Mouse (Mus musculus): ENCODE measurements at regions not wholly inside any gene's neighbourhood (a gene's known extent, or its start where the extent isn't known, plus 50 kb on each side); places are given as distances from the start of the nearest gene placed in this dataset.

DNA sequence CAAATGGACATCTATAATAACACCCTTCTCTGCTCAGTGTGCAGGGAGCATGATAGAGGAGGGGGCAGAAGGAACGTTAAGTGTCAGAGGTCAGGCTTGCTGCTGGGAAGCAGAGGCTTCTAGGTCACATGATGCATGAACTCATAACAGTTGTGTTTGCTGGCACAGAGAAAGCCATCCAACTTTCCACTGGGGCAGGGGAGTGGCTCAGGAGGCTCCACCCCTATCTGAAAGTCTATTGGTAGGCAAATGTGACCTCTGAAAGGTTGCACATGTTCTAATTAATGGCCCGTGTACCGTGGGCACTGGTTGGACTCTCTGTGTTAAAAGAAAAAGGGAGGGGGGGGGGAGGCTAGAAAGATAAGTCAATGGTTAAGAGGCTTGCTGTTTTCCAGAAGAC is 224.6 kb downstream of the Slc16a7 start:
- in situ Hi-C loops (cut with MboI, MseI): loop anchor here (10.0 kb wide), 1 partner anchor 1420 kb away; no protein-coding TSS in a partner anchor

DNA sequence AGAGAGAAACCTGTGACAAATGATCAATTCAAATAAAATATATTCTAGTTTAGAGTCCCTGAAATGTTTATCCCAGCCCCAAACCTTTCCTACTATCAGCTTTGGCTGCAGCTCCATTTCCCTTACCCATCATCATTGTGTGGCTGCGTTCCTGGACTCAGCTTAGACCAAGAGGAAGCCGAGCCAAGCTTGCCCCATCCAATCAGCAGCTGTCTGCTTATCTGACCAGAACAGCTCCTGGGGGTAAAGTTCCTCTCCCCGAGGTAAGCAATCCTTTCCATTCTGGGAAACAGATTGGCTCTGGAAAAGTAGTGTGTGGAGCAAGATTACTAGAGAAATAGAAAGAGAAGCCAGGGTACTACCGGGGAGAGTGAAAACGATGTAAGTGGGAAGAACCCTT is 228.2 kb downstream of the Slc16a7 start:
- in situ Hi-C loops (cut with MboI, MseI): loop anchor here (10.0 kb wide), 1 partner anchor 1424 kb away; no protein-coding TSS in a partner anchor

DNA sequence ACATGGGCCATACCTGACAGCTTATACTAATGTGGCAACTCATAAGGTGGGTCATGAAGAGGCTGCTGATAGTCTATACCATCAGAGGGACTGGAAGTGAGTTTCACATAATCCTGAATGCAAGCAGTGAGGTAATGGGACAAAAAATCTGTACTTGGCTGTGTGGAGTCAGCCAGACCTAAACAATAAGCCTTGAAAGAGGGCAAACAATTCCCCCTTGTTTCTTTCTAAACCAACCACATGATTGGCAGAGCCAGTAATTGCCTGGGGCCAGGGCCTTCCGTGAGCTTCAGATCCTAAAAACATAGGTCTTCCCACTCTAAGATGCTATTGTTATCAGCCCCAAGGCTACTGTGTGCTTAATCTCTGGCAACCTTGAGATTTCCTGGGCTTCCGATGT is 240.5 kb downstream of the Slc16a7 start:
- in situ Hi-C loops (cut with MboI, MseI): no loop called here

DNA sequence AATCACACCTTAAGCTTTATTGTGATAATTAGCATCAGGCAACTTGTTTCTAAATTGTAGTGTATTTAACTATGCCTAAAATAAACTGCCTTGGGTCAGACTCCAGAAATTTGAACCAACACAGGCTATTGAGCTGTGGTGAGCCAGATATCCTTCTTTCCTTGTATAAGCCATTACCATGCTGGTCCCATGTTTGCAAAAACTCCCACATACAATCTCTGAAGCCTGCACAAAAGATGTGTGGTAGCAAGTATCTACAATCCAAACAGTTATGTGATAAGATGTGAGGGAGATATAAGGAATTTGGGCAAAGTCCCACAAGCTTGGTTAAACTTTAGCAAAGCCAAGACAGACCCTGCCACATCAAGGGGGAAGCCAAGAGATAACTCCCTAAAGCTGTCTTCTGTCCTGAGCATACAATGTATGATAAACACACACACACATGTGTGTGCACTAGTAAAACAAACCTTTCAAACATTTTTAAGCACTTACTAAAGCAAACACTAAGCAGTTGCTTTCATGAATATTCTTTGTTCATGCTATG is 242.0 kb downstream of the Slc16a7 start:
- in situ Hi-C loops (cut with MboI, MseI): no loop called here

DNA sequence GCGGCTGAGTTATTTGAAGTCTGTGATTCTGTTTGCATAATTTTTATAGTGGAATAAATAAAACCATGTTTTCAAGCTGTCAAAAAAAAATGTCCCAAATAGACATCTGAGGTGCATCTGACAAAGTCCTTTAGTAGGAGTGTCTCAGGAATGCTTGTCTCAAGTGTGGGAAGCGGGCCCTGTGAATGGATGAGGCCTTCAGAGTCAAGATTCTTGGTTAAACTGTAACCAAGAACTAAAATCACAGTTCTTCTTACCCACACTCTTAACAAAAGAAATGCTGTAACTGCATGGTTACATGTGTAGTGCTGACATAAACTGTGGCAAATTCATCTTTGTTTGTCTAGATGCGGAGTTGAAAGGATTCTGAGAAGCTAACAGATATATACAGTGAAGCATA is 242.9 kb downstream of the Slc16a7 start:
- in situ Hi-C loops (cut with MboI, MseI): no loop called here

DNA sequence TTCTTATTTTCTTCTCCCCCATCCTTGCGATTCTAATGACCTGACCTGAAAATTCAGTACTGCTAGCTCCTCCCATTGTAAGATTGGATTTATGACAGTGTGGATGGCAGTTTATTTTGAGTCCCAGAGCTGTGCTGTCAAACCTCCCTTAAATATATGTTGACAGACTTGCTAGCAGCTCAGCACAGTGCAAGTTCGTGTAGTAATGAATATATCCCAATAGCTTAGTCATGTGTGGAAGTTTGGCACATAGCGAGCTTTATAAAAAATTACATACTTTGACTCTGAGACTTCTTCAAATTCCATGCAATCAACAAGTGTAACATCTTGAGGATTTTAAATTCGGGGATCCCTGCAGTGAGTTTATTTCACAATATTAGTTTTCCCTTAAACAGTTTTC is 243.5 kb downstream of the Slc16a7 start:
- in situ Hi-C loops (cut with MboI, MseI): no loop called here

DNA sequence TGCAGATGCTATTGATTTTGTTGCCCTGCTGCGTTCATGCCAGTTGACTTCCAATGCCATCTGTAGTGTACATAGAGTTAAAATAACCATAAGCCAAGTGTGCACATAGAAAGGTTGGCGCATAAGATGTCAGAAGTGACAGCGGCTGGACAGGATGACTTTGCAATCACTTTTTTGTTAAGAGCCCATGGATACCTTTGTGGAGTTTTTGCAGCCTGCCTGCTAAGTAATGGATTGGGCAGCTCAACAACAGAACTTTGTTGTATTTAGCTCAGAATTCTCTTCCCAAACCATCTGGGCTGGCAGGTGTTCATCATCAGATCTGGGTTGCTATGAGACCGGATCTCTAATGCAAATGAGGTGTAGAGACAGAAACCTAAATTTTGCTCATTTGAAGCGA is 267.5 kb downstream of the Slc16a7 start:
- in situ Hi-C loops (cut with MboI, MseI): no loop called here

DNA sequence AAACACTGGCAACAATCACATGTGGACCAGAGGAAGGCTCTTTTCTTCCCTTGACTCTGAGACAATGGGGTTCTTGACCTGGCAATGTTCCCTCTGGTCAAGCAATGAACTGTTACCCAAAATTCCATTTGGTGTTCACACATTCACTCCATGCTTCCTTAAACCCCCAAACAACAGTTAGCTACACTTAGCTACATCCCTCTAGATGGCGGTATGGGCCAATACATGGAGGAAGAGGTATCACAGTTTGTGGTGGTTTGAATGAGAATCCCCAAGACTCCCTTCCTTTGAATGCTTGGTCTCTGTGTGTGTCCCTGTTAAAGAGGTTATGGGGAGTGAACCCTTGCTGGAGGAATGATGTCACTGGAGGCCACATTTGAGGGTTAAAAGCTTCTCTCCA is 274.9 kb downstream of the Slc16a7 start:
- in situ Hi-C loops (cut with MboI, MseI): no loop called here

DNA sequence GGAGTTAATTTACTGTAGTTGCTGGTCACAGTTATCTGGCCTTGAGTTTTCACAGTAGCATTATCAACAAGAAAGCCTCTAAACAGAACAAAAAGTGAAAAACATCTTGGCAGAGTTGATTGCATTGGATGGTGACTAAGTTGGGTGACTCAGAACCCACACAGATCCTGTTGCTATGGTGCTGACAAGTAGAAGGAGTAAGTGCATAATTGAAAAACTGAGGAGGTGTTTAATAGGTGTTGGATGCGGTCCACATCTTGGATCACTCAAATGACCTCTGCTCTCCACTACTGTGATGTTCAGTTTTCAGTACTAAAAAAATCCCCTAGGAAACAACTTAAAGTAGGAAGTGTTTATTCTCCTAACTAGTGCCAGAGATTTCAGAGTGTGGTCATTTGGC is 280.3 kb downstream of the Slc16a7 start:
- in situ Hi-C loops (cut with MboI, MseI): no loop called here

DNA sequence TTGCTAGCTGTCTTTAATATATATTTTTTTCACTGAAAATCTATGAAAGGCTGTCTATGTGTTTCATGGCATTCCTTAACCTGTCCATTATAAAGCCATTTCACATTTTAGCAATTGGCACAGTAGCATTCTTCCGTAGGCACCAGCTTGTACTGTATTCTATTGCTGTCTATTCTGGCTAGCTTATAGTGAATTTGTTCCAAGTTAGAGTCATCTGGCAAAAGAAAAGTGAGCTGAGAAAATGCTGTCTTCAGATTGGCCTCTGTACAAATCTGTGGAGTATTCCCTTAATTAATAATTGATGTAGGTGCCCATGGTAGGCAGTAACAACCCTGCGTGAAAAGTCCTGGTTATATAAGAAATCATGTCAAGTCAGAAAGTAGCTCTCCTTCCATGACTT is 304.3 kb downstream of the Slc16a7 start:
- in situ Hi-C loops (cut with MboI, MseI): no loop called here

DNA sequence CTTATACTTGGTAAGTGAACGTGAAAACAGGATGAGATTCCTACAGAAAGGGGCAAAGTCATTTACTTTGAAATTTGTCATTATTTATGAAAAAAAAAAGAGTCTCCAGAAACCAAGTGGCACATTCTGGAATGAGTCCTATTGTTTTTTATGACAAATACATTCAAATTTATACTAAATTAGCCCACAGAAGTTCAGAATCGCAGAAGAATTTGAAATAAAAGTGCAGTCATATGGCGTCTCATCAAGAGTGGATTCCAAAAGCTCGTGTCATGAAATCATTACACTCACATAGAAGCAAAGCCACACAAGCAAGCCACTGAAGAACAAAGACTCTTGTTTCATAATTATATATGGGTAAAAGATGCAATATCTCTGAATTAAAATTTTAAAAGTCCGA is 316.9 kb downstream of the Slc16a7 start:
- in situ Hi-C loops (cut with MboI, MseI): no loop called here

DNA sequence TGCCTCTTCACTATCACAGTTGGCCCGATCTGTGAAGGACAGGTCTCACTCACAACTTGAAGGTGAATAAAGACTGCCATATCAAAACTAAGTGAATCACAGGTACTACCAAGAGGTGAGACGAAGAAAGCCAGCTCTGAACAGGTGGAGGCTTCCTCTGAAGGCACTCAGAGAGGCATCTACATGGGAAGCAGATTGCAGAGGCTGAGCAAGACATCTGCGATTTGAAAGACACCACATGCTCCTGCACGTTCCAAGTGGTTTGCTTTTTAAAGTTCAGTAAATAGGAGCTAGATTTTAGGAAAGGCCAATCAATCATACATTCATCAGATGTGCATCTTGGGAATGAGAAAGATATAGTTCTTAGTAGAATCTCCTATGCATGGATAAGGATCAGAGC is 319.0 kb downstream of the Slc16a7 start:
- in situ Hi-C loops (cut with MboI, MseI): no loop called here

DNA sequence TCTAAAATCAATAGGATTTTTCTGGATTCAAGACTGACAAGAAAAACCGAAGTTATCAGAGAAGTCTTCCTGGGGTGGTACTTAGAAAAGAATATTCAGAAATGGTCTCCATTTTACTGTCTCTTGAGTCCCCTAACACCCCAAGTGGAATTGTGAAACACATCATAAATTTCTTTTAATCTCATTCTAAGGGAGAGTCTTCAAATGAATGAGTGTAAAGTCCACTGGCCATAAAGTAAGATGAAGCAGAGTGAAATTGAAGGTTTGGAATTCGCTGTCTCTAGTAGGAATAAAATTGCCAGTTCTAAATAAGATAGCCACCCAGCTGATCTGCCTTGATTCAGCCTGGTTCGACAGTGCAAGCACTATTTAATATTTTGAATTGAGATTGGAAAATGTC is 350.0 kb downstream of the Slc16a7 start:
- in situ Hi-C loops (cut with MboI, MseI): no loop called here

DNA sequence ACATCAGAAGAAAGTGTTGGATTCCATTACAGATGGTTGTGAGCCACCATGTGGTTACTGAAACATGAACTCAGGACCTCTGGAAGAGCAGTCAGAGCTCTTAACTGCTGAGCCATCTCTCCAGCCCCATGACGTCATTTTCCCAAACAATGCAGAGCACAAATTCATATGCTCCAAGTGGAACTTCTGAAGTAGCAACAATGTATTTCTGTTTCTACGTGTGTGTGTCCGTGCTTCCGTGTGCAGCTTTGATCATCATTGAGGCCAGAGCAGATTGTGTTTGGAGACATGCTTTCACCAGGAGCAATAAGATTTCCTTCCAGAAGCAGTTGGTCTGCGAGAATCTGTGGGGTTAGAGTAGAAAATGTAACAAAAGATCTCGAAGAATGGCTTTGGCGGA is 353.6 kb downstream of the Slc16a7 start:
- in situ Hi-C loops (cut with MboI, MseI): no loop called here

DNA sequence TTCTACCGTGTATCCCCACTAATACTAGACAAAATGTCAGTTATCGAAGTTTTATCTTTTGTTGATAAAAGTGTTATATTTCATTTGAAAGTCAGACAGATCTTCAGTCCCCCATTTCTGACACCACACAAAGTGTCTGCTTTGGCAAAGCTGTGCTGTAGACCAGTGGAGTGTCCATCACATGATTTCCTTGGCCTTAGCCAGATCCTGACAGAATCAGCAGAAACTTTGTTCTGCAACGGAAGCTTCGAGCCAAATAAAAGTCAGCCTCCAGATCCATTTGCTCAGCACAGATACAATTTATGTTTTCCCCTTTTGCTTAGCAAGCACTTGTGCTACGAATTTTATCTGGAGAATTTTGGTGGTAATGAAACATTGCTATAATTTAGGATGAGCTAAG is 360.9 kb downstream of the Slc16a7 start:
- in situ Hi-C loops (cut with MboI, MseI): no loop called here

DNA sequence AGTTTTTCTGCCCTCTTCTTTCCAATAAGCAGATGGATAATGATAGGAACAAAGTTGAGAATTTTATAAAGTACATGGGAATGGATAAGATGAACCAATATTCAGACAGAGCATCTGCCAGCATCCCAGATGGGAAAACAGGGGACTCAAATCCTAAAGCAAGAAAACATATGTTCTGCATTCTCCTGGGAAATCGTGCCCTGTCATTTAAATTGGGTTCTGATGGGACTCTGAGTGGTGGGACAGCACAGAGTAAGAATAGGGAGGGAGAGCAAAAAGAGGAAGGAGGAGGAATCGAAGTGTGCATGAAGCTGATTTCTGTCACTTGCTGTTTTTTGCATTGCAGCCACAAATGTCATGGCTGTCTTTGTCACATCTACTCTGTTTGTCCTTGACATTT is 362.4 kb downstream of the Slc16a7 start:
- in situ Hi-C loops (cut with MboI, MseI): no loop called here

Data from regulatory T cell (primary cell).